Mouse (Mus musculus) neural tube, embryonic 10.5 days (tissue): Measurements from ENCODE around the gene Cpa1.

Experiments used
- DNase-seq: peaks from one replicate; pipeline ENCODE4 v3.0.0-alpha.2; 2017; ENCODE audit warnings: low spot score; ENCODE audit errors: extremely low spot score

Gene Cpa1

GRCm38 (mm10) chr6:30673764-30674561 lies 34.9 kb downstream of the Cpa1 start:
- no peak for DNase-seq

- DNase-seq, result no peak
Observed at GRCm38 (mm10) chr6:30674714-30675280, 35.8 kb downstream of the Cpa1 start.

GRCm38 (mm10) chr6:30675281-30675771 lies 36.3 kb downstream of the Cpa1 start:
- no peak for DNase-seq

DNA sequence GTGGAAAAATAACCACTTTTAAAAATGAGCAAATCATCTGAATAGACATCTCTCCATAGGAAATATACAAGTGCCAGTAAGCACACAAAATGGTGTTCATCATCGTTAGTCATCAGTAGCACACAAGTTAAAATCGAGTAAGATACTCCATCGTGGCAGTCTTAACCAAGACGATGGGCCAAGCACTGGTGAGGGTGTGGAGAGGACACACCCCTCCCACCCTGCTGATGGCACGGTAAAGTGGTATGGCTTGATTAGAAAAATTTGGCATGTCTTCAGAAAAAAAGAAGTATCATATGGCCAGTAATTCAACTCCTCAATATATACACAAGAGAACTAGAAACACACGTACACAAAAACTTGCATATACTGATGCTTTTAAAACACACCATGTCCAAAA lies 37.5 kb downstream of the Cpa1 start:
- no peak for DNase-seq

- DNase-seq, result no peak
Observed at GRCm38 (mm10) chr6:30677591-30677990, 38.6 kb downstream of the Cpa1 start.

GRCm38 (mm10) chr6:30678482-30678881 lies 39.5 kb downstream of the Cpa1 start:
- DNase-seq, result no peak

DNA sequence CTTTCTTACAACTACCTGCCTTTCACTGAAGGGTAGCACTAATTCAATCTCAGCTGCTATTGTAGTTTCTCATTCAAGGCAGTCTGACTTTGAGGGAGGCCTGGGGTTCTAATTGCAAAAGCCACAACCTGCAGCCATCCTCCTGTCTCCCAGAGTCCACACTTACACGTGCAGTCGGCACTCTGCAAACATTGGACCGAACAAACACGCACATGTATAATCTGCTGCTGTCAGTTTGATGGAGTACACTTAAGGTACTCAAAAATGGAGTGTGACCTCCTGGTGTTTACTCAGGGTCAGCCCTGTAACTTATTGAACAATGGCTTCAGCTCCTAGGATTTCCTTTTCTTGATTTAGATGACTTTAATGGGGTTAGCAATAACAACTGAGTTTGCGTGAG lies 40.5 kb downstream of the Cpa1 start:
- no peak for DNase-seq

GRCm38 (mm10) chr6:30680442-30680841 lies 41.4 kb downstream of the Cpa1 start:
- DNase-seq, result no peak

- peak; percentile 67 for DNase-seq
Observed at GRCm38 (mm10) chr6:30681935-30682900, 43.2 kb downstream of the Cpa1 start.

GRCm38 (mm10) chr6:30684570-30684969 lies 45.6 kb downstream of the Cpa1 start:
- no peak for DNase-seq

GRCm38 (mm10) chr6:30687198-30687597 lies 48.2 kb downstream of the Cpa1 start:
- no peak for DNase-seq

DNA sequence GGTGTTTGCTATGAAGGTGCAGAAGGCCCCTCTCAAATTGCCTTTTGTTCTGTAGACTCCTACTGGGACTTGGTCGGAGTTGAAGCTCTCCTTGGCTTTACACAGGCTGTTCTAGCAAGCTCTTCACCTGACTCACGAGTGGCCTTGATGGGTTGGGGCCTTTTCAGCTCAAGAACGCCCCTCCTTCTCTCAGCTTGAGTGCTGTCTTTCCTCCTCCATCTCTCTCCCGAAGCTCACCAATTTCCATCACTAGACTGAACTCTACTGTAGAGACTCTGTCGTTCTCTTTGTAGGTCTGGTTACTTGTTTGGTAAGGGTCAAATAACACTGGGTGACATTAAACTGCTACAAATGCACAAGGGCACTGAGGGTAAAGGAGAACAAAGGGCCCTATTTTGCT lies 53.8 kb downstream of the Cpa1 start:
- peak; percentile 50 for DNase-seq

GRCm38 (mm10) chr6:30693350-30693991 lies 54.5 kb downstream of the Cpa1 start, which contains the start of gene Cep41:
TSS of gene Cep41 (minus strand) at chr6:30693749.
- DNase-seq, result peak; percentile 100

DNA sequence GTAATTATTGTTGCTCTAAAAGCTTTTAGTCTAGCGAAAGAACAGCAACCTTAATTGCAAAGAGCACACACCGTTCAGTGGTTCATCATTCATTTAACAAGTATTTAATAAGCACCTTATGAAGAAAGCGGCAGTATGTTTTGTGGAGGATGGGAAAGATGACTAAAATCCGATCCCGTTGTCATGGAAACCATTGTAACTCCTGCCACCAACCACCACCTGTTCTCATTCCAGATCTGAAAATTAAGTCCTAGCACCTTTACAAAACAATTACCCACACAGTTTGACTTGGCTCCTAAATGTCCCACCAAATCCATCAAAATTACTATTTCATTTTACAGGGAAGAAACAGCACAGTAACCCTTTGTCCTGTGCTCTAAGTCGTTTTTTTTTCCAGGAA lies 55.2 kb downstream of the Cpa1 start:
- no peak for DNase-seq
